Mouse (Mus musculus): ENCODE measurements around the gene Kcnq1.

GRCm38 (mm10) chr7:143116521-143116920 lies 10.4 kb downstream of the Kcnq1 start:
- TF ChIP-seq POLR2A (IDR thresholded peaks at IDR 0.05; ENCODE audit: low read depth, low read length) (no peak), CTCF (IDR thresholded peaks at IDR 0.05; ENCODE audit: extremely low read depth, insufficient read depth, insufficient read length, insufficient replicate concordance) (no peak)
